Mouse (Mus musculus): ENCODE results near the gene Prmt1. TPM values are rescaled to one million over a fixed set of nuclear protein-coding genes. Genes with fewer than 3 reads are reported as not detected.
A peak's percentile ranks its signal among the peaks of the same experiment; 100 is the strongest.

The Prmt1 gene
- total RNA-seq, 1 experiment from 2014 or later: 185 TPM

DNA sequence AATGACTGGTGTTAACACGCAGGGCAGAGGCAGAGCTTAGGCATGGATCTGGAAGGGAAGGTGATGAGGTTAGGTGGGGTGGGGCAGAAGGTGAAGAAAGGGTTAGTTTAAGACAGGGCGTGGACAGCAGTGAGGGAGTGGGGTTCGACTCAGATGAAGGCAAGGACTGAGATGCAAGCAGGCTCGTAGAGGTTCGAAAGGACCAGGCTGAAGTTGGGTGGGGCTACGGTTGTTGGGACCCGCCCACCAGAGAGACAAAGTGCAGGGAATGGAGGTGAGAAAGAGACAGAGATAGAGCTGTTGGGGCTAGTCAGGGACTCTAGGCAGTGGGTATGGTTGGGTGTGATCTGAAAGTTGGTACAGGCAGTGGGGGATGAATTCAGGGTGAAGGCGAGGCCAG lies 24.0 kb downstream of the Prmt1 start:
- no peak for ATAC-seq (replicated peaks in 1 of 2; ENCODE audit: insufficient read depth in 1 of 2, low FRiP score in 2 of 2, low TSS enrichment in 1 of 2, low read depth in 1 of 2, poor library complexity in 2 of 2, severe bottlenecking in 2 of 2)

DNA sequence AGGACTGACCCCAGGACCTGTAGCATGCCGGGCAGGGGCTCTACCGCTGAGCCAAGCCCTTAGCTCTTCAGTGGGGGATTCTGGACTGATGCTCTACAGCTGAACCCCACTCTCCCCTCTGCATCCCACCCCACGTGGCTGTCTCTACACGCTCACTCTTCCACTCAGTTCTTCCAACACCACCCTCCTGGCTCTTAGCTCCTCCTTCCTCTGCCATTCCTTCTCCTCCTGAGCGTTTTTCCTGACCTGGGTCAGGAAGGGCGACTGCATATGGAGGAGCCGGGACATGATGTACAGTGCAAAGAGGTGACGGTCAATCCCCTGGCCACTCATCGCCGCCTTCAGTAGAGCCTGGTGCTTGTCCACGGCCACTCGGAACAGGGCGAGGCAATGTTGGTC lies 25.9 kb downstream of the Prmt1 start:
- no peak for ATAC-seq (replicated peaks in 1 of 2; ENCODE audit: insufficient read depth in 1 of 2, low FRiP score in 2 of 2, low TSS enrichment in 1 of 2, low read depth in 1 of 2, poor library complexity in 2 of 2, severe bottlenecking in 2 of 2)

DNA sequence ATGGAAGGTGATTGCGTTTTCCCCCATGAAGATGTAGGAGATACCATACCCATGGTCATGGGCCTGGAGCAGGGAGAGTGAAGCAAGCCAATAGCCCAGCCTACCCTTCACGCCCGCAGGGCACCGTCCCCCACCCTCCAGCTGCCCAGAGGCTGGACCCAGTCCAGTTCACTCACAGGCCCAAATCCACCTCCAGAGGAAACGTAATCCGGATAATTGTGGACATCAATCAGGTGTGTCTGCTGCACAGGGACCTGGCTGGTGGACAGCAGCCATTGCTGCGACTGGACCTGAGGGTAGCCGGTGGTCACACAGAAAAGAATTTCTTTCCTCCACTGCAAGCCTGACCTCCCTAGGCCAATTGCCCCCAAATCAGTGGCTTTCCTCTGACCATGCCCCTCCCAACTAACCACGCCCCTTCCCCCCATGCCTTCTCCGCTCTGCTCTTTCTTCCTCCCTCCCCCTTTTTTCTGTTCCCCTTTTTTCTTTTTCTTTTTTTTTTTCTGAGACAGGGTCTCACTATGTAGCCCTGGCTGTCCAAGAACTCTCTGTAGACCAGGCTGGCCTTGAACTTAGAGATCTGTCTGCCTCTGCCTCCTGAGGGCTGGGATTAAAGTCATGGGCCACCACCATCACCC lies 26.4 kb downstream of the Prmt1 start:
- ATAC-seq (replicated peaks in 1 of 2; ENCODE audit: insufficient read depth in 1 of 2, low FRiP score in 2 of 2, low TSS enrichment in 1 of 2, low read depth in 1 of 2, poor library complexity in 2 of 2, severe bottlenecking in 2 of 2): no peak

DNA sequence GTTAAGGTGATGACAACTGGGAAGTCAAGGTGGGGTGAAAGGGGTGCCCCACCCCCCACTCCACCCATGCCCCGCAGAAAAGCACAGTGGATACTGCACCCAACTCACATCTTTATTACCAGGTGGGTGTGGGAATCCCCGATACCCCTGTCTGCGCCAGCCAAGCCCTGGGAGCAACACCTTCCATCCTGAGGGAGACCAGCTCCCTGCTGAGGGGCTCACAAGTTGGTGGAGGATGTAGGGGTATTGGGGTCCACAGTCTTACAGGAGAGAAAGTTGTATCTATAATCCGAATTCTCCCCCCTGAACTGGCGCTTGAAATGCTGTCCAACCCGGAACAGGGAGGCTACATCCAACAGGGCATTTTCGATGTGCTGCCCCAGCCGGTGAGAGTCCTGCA lies 27.1 kb downstream of the Prmt1 start:
- ATAC-seq (replicated peaks in 1 of 2; ENCODE audit: insufficient read depth in 1 of 2, low FRiP score in 2 of 2, low TSS enrichment in 1 of 2, low read depth in 1 of 2, poor library complexity in 2 of 2, severe bottlenecking in 2 of 2): no peak

DNA sequence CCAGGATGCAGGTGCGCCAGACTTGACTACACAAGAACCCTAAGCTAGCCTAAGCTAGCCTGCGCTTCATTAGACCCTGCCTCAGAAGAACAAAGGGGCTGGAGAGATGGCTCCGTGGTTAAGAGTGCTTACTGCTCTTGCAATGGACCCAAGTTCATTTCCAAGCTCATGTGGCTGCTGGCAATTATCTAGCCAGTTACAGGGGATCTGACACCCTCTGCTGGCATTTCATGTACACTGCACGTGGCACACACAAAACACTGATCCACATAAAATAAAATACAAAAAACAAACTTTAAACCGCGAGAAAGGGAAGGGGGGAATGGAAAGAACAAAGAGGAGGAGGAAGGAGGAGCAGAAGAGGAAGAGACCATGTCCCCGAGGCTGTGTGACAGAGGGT lies 28.2 kb downstream of the Prmt1 start:
- ATAC-seq (replicated peaks in 1 of 2; ENCODE audit: insufficient read depth in 1 of 2, low FRiP score in 2 of 2, low TSS enrichment in 1 of 2, low read depth in 1 of 2, poor library complexity in 2 of 2, severe bottlenecking in 2 of 2): peak in 1 of 2 experiments; percentile 53; a peak in 1 of 4 replicates

DNA sequence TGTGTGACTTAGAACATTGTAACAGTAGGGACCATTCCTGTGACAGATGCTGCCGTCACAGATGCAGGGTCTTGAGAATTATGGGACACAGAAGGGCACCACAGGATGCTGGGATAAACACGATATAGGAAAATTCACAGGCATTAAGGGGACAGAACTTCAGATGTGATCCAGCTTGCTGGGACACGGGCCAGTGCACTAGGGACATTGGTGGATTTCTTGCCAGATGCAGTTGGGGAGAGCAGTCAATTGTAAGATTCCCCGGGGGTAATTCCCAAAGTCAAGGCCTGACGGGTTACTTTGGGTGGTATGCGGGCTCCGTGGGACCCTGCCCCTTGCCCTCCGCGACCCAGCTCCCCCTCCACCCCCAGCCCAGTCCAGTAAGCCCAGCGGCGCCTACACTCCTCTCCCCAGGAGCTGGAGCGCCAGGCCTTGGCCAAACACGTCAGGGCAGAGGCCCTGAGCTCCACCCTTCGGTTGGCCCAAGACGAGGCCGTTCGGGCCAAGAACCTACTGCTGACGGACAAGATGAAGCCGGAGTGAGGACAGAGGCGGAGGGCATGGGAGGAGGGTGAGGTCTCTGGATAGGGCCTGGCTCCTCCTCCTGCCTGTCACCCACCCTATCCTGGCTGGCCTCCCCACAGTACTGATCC lies 29.1 kb downstream of the Prmt1 start:
- ATAC-seq (replicated peaks in 1 of 2; ENCODE audit: insufficient read depth in 1 of 2, low FRiP score in 2 of 2, low TSS enrichment in 1 of 2, low read depth in 1 of 2, poor library complexity in 2 of 2, severe bottlenecking in 2 of 2): no peak

DNA sequence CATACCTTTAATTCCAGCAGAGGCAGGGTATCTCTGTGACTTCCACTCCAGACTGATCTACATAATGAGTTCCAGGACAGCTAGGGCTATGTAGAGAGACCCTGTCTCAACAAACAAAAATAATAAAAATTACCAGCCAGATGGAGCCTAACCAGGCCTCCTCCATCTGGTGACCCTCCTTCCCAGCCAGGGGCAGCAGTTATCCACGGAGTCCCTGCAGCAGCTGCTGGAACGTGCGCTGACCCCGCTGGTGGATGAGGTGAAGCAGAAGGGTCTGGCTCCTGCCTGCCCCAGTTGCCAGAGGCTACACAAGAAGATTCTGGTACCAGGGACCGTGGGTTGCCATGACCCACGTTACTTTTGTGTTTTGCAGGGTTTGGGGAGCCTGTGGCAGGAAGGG lies 30.1 kb downstream of the Prmt1 start:
- no peak for ATAC-seq (replicated peaks in 1 of 2; ENCODE audit: insufficient read depth in 1 of 2, low FRiP score in 2 of 2, low TSS enrichment in 1 of 2, low read depth in 1 of 2, poor library complexity in 2 of 2, severe bottlenecking in 2 of 2)

DNA sequence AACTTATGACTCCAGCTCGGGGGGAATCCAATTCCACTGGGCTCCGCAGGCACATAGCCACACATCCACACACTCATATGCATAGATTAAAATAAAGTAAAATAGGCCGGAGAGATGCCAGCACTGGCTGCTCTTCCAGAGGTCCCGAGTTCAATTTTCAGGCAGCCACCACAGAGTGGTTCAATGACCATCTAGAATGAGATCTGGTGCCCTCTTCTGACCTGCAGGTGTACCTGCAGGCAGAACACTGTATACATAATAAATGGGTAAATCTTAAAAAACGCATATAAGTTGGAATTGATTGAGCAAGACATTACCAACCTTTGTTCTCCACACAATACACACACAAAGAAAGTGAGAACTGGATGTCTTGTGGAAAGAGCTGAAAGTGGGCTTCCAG lies 30.7 kb downstream of the Prmt1 start:
- no peak for ATAC-seq (replicated peaks in 1 of 2; ENCODE audit: insufficient read depth in 1 of 2, low FRiP score in 2 of 2, low TSS enrichment in 1 of 2, low read depth in 1 of 2, poor library complexity in 2 of 2, severe bottlenecking in 2 of 2)

DNA sequence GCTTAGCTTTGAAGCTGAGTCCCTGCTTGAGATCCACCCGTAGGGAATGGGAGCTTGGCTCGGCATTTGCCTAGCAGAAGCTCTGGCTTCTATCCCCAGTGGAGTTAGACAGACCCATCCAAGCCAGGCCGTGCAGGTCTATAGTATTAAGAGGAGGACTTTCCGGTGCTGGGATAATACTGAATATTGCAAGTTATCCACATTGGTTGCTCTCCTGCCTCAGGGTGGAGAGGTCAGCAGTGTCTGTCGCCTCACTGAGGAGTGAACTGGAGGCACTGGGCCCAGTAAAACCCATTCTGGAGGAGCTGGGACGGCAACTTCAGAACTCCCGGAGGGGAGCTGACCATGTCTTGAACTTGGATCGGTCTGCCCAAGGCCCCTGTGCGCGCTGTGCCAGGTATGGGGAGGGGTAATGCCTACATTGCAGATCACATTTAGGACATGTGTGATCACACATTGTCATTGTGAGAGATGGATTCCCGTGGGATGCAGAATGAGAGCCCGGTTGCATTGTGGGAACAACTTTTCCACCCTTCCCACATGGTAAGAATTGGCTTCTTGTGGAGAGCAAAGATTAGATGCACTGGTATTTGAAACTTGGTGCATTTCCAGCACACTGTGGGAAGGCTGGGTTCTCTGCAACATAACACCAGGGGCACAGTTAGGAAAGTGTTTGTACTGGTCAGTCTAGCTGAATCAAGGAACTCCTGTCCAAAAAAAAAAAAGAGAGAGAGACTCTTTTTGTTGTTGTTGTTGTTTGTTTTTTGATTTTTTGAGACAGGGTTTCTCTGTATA lies 32.1 kb downstream of the Prmt1 start:
- ATAC-seq (replicated peaks in 1 of 2; ENCODE audit: insufficient read depth in 1 of 2, low FRiP score in 2 of 2, low TSS enrichment in 1 of 2, low read depth in 1 of 2, poor library complexity in 2 of 2, severe bottlenecking in 2 of 2): no peak

DNA sequence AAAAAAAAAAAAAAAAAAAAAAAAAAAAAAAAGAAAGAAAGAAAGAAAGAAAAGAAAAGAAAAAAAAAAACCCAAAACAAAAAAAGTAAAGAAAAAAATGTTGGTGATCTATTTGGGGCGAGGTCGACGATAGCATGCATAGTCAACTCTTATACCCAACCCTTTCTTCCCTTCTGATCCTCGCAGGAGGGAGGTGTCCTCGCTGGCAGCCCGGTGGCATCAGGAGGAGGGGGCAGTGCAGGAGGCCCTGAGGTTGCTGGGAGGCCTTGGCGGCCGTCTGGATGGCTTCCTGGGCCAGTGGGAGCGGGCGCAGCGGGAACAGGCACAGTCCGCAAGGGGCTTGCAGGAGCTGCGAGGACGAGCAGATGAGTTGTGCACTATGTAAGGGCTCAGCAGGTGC lies 32.8 kb downstream of the Prmt1 start:
- no peak for ATAC-seq (replicated peaks in 1 of 2; ENCODE audit: insufficient read depth in 1 of 2, low FRiP score in 2 of 2, low TSS enrichment in 1 of 2, low read depth in 1 of 2, poor library complexity in 2 of 2, severe bottlenecking in 2 of 2)

DNA sequence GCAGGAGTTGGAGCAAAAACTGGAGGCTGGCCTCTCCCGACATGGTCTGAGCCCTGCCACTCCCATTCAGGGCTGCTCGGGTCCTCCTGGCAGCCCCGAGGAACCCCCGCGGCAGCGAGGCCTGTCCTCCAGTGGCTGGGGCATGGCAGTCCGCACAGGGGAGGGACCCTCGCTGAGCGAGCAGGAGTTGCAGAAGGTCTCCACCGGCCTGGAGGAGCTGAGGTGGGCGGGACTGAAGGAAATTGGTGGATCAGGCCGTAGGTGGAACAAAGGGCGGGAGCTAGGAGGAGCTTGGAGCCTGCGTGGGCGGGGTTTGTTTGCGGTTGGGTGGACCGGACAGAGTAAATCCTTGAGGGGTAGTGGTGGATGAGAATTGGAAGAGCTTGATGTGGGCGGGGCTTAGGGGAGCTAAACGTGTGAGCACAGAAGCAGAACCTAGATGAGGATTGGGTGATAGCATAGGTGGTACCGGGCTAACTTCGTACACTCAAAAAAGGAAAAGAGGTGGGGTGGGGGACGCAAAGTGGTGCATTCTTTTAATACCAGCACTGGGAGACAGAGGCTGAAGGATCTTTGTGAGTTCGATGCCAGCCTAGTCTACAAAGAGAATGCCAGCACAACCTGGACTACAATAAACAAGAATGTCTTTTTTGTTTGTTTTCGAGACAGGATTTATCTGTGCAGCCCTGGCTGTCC lies 33.6 kb downstream of the Prmt1 start:
- ATAC-seq (replicated peaks in 1 of 2; ENCODE audit: insufficient read depth in 1 of 2, low FRiP score in 2 of 2, low TSS enrichment in 1 of 2, low read depth in 1 of 2, poor library complexity in 2 of 2, severe bottlenecking in 2 of 2): peak; percentile 84 to 89

DNA sequence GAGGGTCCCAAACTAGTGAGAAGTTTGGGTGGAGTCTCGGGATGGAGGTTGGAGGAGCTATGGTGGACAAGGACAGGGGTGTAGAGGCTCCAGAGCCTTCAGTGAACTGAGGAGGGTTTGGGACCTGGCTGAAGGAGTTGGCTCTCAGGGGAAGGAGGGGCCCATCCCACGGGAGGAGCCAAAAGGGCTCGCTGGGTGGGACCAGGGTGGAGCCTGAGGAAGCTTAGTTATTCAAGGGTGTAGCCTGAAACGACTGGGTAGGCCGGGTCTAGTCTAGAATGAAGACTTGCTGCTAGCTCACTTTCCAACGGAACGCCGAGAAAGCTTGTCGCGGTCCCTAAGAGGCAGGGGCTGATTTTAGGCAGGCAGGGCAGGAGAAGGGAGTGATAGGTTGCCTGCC lies 34.4 kb downstream of the Prmt1 start:
- ATAC-seq (replicated peaks in 1 of 2; ENCODE audit: insufficient read depth in 1 of 2, low FRiP score in 2 of 2, low TSS enrichment in 1 of 2, low read depth in 1 of 2, poor library complexity in 2 of 2, severe bottlenecking in 2 of 2): peak; percentile 70

DNA sequence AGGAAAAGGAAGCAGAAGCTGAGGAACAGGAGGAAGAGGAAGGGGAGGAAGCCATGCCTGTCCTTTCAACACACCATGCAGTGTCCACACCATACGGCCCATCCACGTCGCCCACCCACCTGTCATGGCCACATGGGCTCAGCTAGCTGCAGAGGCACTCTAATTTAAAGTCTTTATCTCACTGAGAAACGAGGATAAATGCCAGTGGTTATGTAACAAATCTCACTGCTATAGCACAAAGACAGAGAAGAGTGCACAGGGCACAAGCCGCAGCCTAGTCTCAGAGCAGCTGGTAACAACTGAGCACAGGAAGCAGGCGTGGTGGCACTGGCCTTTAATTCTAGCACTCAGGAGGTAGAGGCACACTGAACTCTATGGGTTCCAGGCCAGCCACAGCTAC lies 36.4 kb downstream of the Prmt1 start:
- ATAC-seq (replicated peaks in 1 of 2; ENCODE audit: insufficient read depth in 1 of 2, low FRiP score in 2 of 2, low TSS enrichment in 1 of 2, low read depth in 1 of 2, poor library complexity in 2 of 2, severe bottlenecking in 2 of 2): no peak

DNA sequence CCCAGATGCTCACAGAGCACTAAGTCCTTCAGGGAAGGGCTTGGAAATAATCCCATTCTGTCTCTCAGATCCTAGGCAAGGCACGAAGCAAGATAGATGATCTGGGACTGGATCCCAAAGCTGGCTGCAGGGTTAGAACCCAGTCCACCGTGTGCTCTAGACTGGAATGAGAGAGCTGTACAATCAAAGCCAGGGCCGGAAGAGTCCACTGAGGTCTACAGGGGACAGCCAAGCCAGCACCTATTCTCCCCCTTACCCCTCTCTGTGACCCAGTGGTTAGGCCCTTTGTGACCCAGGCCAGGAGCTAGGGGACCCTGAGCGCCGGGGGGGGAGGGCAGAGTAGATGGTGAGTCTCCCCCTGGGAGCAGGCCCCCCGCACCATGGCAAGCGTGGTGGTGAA lies 43.5 kb downstream of the Prmt1 start, which contains the start of gene Tsks:
Tsks (plus strand) TSS at position 301 of the 400 bp plus-strand sequence.
- ATAC-seq (replicated peaks in 1 of 2; ENCODE audit: insufficient read depth in 1 of 2, low FRiP score in 2 of 2, low TSS enrichment in 1 of 2, low read depth in 1 of 2, poor library complexity in 2 of 2, severe bottlenecking in 2 of 2): no peak

DNA sequence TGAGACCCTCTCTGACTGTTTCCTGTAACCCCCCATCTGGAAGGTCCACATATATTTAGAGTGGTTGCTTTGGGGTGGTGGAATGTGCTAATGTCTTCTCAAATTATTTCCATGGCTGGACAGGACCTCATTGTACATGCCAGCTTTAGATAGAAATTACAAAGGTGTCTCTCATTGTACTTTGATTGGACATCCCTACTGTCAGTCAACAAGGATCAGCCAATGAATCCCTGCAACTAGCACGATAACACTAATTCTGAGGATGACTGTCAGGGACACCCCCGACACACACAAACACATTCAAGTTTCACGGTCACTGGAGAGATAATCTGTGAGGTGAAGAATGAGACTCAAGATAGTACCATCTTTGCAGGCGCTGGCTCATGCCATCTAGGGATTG lies 47.7 kb downstream of the Prmt1 start:
- ATAC-seq (replicated peaks in 1 of 2; ENCODE audit: insufficient read depth in 1 of 2, low FRiP score in 2 of 2, low TSS enrichment in 1 of 2, low read depth in 1 of 2, poor library complexity in 2 of 2, severe bottlenecking in 2 of 2): no peak

DNA sequence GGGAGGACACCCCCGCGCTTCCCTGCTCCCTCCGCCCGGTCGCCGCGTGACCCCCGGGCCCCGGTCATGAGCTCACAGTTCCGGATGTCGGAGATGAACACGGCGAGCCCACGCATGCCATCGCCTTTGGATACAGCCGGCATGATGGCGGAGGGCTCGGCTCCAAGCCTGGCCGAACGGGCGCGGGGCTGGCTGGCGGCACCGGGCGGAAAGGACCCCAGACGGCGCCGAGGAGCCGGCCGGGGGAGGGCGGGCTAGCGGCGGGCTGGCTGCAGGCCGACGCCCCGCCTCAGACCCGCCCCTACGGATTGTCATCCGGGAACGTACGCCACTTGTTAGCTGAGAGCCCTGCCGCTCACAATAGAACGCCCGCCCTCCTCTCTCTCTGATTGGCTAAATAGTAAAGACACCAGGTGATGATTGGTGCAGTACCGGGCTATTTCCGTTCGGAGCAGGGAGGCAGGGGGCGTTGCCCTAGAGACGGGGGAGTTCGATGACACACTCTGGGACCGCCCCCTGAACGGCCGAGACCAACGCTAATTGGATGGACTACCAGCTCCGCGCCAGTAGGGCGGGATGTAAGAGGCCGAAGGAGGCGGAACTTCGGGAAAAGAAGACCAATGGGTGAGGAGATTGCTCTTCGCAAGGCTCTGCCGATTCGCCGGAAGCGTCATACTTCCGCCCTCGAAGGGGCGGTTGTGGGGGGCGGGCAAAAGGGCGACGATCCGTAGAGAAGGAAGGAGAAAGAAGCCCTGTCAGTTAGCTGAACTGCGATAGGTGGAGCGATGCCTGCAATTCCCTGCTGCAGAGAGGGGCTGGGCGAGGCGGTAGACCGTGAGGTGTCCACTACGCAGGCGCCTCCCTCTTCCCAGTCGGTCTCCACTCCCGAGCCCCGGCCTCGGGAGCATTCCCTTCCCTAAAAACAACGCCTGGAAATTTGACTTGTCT lies 56.9 kb downstream of the Prmt1 start, which contains the start of gene Ap2a1:
Ap2a1 (minus strand) TSS at position 293 of the 948 bp plus-strand sequence.
- ATAC-seq (replicated peaks in 1 of 2; ENCODE audit: insufficient read depth in 1 of 2, low FRiP score in 2 of 2, low TSS enrichment in 1 of 2, low read depth in 1 of 2, poor library complexity in 2 of 2, severe bottlenecking in 2 of 2): peak; percentile 97

DNA sequence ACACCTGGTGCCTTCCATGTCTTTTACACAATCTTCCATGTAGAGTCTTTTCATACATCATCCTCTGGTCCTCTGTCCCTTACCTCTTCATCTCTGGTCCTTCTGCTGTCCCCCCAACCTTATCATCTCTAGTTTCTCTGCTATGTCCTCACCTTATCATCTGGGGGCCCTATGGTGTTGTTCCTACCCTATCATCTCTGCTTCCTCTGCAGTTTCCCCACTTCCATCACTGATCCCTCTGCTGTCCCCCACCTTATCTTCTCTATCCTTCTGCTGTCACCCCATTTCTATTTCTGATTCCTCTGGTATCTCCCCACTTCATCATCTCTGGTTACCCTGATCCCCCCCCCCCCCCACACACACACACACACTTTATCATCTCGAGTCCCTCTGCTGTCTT lies 57.8 kb downstream of the Prmt1 start:
- ATAC-seq (replicated peaks in 1 of 2; ENCODE audit: insufficient read depth in 1 of 2, low FRiP score in 2 of 2, low TSS enrichment in 1 of 2, low read depth in 1 of 2, poor library complexity in 2 of 2, severe bottlenecking in 2 of 2): no peak
